Comparison of ENCODE assay signal across 14 mouse cellular contexts in genomic region chr4:137800324-137800723, GRCm38 (mm10). TPM values are rescaled to one million over a fixed set of nuclear protein-coding genes. Genes with fewer than 3 reads are reported as not detected.
DNase-seq lines count a peak whose midpoint lies in the region; ATAC-seq and TF ChIP-seq lines count a peak whose summit lies in the region.
"Had no signal": no experiment of that assay in that cellular context is flagged by ENCODE, and none has a peak within 500 bp of the region (broad histone marks: within the 10 kb centered on the region; RNA-seq: fewer than 3 reads in every experiment).

No protein-coding gene starts in this region.

- intact Hi-C loops in gastrocnemius, adult 2 months (cut with DNase I), result no loop called here

- peak; percentile 53 for DNase-seq in gastrocnemius, adult 2 months
- DNase-seq in gastrocnemius, adult 18-20 months (ENCODE audit: low spot score), result no peak
- peak; percentile 46 for DNase-seq in ovary, postnatal 36 days (ENCODE audit: low spot score)
- no peak for DNase-seq in ovary, postnatal 14 days (ENCODE audit: low spot score)
- DNase-seq in heart, adult 8-10 months (ENCODE audit: low spot score), result peak; percentile 64
- DNase-seq in neural tube, embryonic 10.5 days (ENCODE audit: extremely low spot score, low spot score), result no peak
- no peak for DNase-seq in urinary bladder, adult 18-20 months (ENCODE audit: low spot score in 2 of 2)
- DNase-seq: right cerebral cortex, postnatal 4 days; thymus, postnatal 14 days had no signal

- peak overlapping the region; percentile 72 for H3K27ac ChIP-seq in gastrocnemius, adult 2 months
- H3K27ac ChIP-seq: hindbrain, embryonic 14.5 days; limb, embryonic 15.5 days; neural tube, embryonic 13.5 days had no signal

- no peak for ATAC-seq in megakaryocyte-erythroid progenitor cell, adult 5-6 weeks (replicated peaks; ENCODE audit: low FRiP score, low TSS enrichment, poor library complexity, severe bottlenecking)
- ATAC-seq: Patski had no signal

- no peak for TF ChIP-seq CTCF in gastrocnemius, adult 2 months (IDR thresholded peaks at IDR 0.05)

- H3K4me3 ChIP-seq in gastrocnemius, adult 2 months, result no peak overlapping the region
- H3K4me3 ChIP-seq: limb, embryonic 15.5 days; neural tube, embryonic 13.5 days had no signal

RNA-seq across cellular contexts. Expression of gene Alpl, which starts 4.1 kb away (rescaled TPM):
- 10 to 100 TPM; 10.3 to 42.2 TPM for total RNA-seq in gastrocnemius, adult 2 months (2021)
- total RNA-seq in gastrocnemius, adult 18-20 months (2021), result 10 to 100 TPM; 22.5 to 22.9 TPM
- total RNA-seq in heart, adult 8-10 months (2022), result 10 to 100 TPM; 54.6 to 70.0 (median 62.3) TPM
- total RNA-seq in megakaryocyte-erythroid progenitor cell, adult 5-6 weeks (2014; fragmentation: Nextera tagmentation), result not detected in 2 replicates
- not detected in 2 replicates for total RNA-seq in megakaryocyte-erythroid progenitor cell, adult 5-6 weeks (2017)

Comparison
In these comparisons a context has a peak if more than half of its experiments do, and no peak if none do; other contexts are left out.
1. DNase-seq: peak in gastrocnemius, adult 2 months (single experiment), ovary, postnatal 36 days (single experiment) and heart, adult 8-10 months (single experiment); none in gastrocnemius, adult 18-20 months (single experiment), ovary, postnatal 14 days (single experiment), neural tube, embryonic 10.5 days (single experiment) and urinary bladder, adult 18-20 months (0 of 2).
2. RNA of gene Alpl, which starts 4.1 kb away (total RNA-seq): 54.6 to 70.0 TPM in heart, adult 8-10 months, 10.3 to 42.2 TPM in gastrocnemius, adult 2 months and 22.5 to 22.9 TPM in gastrocnemius, adult 18-20 months; not detected in megakaryocyte-erythroid progenitor cell, adult 5-6 weeks; every median in the first group is over 10 times any median in the second.